Mouse (Mus musculus): Measurements from ENCODE around the gene Ifne. TPM values are rescaled to one million over a fixed set of nuclear protein-coding genes. Genes with fewer than 3 reads are reported as not detected.
"Not testable (repeated sequence)": the region's sequence is repeated elsewhere in the genome, so short reads cannot be mapped to it uniquely, and the experiment has no call there.

Gene Ifne
- total RNA-seq, 2 experiments from 2014 or later: not detected

DNA sequence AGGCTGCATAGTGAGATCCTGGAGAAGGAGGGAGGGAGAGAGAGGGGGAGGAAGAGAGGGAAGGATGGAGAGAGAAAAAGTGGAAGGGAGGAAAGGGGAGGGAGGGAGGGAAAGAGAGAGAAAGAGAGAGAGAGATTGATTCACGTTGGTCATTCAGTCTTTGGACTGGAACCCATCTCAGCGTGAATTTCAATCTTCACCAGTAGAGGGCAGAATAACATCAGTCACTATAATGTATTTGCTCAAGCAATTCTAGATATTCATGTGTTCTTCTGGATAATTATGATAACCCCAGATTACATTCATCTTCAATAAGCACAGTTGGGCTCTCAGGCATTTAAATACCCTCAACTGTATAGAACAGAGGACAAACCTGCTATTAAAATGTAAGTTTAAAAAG lies 7.3 kb downstream of the Ifne start:
- intact Hi-C loops (cut with DNase I): loop anchor here (1.0 to 5.0 kb wide), 2 partner anchors 65 to 257 kb away; no protein-coding TSS in a partner anchor

DNA sequence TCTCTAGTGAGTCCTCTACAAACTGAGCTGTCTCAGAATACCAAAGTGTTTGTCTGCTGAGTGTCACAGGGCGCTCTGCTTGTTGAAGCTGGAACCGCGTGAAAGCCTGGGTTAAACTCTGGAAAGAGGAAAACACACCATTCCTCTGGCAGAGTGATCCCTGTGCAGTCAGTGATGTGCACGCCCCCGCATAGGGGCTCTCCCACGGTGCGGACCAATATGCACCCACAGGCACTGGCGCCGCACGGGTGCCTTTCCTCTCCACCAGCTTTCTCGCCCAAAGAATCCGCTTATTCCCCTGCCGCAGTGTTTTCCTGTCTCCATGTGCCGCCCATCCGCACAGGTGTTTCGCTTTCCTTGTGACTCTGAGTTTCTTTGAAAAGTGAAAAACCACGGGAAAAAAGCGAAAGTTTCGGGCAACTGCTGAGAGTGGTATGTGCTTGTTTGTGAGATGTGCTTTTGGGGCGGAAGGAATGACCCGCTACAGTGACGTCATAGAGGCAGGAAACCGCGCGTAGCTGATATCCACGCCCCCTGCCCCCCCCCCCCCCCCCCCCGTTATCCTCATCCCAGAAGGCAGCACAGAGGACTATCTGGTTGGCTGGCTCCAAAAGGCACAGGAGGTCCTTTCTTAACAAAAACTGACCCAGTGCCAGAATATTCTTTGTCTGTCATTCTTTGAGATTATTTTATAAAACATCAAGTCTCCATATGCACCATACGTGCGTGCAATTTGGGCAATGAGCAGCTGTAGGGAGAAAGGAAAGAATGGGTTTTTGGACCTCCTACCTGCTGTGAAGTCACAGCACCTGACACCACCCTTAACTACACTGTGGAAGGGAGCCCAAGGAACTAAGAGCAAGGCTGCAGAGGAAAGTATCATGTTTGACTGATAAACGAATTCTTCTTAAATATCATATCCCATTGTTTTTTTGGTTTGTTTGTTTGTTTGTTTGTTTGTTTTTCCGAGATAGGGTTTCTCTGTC lies 11.8 kb downstream of the Ifne start:
- intact Hi-C loops (cut with DNase I): no loop called here
- DNase-seq (ENCODE audit: low spot score in 2 of 2): peak in 1 of 2 experiments; percentile 5

More for the DNA sequence above, 7.3 kb downstream of the Ifne start:
- peak; percentile 45 to 60 for DNase-seq (ENCODE audit: low spot score in 2 of 2)

DNA sequence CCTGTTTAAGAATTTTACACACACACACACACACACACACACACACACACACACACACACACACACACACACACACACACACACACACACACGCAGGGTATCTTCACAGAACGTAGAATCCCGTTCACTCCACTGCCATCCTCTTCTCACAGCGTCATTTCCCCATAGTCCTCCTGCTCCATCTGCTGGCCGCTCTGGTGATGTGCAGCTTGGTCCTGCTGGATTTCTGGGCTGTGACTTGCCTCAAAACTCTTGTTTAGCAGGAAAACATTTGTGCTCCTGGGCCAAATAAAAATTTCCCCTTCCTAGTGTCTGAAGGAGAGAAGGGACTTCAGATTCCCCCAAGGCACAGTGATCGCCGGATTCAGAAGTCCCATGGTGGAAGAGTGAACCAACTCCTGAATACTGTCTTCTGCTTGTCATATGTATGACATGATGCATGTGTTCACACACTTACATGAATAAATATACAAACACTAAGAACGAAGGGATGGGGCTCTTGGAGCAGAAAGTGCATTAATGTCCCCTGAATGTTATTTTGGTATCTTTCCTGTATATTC lies 12.6 kb downstream of the Ifne start:
- peak; percentile 74 to 78 for DNase-seq (ENCODE audit: low spot score in 2 of 2)
- intact Hi-C loops (cut with DNase I): no loop called here

DNA sequence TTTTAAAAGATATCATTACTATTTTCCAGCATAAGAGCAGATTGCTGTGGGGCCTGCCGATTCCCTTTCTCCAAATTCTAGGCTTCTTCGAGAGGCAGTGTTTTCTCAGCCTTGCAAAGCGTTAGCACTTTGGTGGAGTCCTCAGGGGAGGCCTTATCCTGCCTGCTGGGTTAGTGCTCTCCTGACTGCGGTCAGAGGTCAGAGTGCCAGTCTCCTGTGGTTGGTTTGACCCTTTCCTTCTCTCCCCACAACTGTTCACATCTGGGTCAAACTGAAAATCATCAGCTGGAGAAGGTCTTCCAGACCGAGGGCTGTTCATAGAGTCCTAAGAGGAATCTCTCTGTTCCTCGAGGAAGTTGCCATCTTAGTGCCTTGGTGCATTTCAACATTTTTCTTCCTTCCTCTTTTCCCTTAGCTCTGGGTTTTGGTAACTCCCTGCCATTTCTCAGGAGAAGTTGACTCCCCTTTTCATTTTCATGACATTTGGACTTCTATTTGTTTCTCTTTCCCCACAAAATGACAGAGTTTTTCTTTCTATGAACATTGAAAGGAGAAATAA lies 14.9 kb downstream of the Ifne start:
- no peak for DNase-seq (ENCODE audit: low spot score in 2 of 2)
- intact Hi-C loops (cut with DNase I): no loop called here

DNA sequence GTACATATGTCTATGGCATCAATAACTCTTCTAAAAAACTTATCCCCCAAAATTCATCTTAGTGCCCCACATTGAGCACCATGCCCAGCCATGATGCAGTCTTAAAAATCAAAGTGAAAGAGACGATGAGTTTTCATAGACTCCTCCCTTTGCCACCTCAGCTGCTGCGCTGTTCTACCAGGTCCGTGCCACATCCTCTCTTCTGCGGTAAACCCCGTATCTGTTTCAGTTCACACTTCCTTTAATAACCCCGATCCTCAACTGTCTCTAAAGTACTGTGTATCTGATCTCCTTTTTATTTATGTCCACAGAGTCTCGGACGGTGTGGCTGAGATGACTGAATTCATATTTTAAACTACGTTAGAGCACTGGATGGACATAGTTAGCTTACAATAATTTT lies 15.4 kb downstream of the Ifne start:
- intact Hi-C loops (cut with DNase I): no loop called here
- DNase-seq (ENCODE audit: low spot score in 2 of 2): no peak

DNA sequence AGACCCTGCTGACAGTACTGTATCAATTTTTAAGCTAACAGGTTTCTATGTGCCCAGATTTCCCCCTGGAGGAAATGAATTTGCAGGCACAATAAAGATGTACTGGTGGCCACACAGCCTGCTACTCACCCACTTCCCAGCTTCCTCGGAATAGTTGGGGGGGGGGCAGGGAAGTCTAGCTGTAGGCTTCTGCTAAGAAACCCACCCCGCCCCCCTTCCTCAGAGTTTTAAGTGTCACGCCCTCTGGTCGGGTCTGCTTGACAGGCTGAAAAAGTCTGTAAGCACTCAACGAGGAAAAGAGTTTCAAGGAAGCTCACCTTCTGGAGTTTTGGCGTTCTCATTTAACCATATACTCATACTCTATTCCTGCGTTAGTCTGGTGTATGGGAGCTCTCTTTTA lies 16.7 kb downstream of the Ifne start:
- intact Hi-C loops (cut with DNase I): no loop called here
- DNase-seq (ENCODE audit: low spot score in 2 of 2): no peak

DNA sequence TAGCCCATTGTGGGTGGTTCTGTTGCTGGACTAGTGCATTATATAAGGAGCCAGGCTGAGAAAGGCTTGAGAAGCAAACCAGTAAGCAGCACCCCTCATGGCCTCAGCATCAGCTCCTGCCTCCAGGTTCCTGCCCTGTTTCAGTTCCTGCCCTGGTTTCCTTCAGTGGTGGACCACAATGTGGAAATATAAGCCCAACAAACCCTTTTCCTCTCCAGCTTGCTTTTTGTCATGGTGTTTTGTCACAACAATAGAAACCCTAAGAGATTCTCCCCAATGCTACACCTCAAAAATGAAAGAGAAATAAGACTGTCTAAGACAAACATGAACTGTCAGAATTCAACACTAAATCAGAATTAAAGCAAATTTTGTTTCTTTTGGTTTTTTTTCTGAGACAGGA lies 20.8 kb downstream of the Ifne start:
- DNase-seq (ENCODE audit: low spot score in 2 of 2): no peak
- intact Hi-C loops (cut with DNase I): no loop called here

DNA sequence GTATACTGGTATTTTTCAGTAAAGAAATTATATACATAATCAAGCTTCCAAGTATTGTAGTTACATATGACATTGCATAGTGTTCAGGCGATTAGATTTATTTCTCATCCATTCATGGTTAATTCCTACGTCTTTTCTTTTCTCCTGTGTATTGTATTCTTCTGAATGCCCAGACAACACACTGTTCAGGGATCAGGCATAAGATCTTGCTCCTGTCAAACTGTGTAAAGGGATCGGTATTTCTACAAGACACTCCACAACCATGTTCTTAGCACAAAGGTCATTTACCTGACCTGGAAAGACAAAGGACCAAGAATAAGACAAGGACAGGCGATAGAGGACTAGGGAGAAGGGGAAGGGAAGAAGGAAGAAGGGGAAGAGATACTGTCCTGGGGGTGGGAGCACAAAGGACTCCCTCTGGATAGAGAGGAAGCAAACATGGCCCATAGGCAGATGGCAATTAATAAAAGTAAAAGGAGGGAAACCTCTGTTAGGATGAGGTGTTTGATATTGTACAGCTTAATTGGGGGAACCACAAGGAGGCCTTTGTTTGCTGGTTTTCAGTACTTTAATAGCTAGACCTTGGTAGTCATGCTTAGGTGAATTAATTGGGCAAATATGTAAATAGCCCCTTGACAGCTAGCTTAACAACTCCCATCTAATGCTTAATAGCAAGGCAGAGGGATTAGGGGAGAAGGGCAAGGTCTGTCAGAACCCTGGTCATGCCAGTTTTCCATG lies 28.8 kb downstream of the Ifne start:
- intact Hi-C loops (cut with DNase I): no loop called here

DNA sequence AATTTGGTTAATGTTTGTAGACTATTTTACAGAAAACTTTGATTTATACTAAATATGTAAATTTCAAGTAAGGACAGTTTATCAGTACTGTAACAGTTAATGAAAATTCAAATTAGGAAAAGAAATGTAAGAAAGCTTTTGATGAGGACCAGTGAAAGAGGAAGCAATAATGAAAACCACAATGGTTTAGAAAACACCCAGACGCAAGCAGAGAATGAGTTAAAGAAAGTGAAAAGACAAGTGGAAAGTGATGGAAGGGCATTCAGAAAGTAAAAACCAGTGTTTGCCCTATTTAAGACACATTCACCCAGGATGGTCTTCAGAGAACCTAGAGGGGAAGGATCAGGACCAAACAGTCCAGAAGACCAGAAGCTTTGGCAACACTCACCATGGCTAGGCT lies 30.3 kb downstream of the Ifne start, which contains the start of gene Ifna1:
Ifna1 (plus strand) TSS at position 390 of the 400 bp plus-strand sequence.
- intact Hi-C loops (cut with DNase I): no loop called here
- no peak for DNase-seq (ENCODE audit: low spot score in 2 of 2)

More for the DNA sequence above, 28.8 kb downstream of the Ifne start:
- no peak for DNase-seq (ENCODE audit: low spot score in 2 of 2)

DNA sequence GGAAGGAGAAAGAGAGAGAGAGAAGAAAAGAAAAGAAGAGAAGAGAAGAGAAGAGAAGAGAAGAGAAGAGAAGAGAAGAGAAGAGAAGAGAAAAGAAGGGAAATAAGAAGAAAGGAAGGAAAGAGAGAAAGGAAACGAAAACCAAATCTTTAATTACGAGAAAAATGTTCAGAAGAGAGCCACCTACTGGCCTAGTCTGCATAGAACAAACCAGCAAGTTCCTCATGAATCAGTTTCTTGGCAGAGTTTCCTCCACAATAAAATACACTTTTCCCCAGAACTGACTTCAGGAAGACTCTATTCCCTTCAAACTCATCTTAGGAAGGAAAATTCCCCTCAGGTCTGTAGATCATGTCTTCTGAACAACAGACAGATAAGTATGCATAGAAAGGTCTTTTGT lies 34.7 kb downstream of the Ifne start:
- DNase-seq (ENCODE audit: low spot score in 2 of 2): no peak
- intact Hi-C loops (cut with DNase I): no loop called here

DNA sequence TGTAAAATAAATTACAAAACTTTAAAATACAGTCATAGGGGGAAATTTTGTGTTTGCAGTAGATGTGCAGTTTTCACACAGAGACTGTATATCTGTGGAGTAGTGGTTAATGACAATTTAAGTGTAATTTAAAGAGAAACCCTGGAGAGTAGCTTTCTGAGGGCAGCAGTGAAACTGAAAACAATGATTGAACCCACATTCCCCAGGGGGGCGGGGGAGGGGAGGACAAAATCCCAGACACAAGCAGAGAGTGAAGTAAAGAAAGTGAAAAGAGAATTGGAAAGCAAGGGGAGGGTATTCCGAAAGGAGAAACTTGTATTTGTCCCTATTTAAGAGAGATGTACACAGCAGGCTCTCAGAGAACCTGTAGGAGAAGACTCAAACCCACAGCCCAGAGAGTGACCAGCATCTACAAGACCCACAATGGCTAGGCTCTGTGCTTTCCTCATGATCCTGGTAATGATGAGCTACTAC lies 38.5 kb downstream of the Ifne start, which contains the start of gene Ifna4:
Ifna4 (plus strand) TSS at position 424 of the 474 bp plus-strand sequence.
- no peak for DNase-seq (ENCODE audit: low spot score in 2 of 2)
- intact Hi-C loops (cut with DNase I): no loop called here

DNA sequence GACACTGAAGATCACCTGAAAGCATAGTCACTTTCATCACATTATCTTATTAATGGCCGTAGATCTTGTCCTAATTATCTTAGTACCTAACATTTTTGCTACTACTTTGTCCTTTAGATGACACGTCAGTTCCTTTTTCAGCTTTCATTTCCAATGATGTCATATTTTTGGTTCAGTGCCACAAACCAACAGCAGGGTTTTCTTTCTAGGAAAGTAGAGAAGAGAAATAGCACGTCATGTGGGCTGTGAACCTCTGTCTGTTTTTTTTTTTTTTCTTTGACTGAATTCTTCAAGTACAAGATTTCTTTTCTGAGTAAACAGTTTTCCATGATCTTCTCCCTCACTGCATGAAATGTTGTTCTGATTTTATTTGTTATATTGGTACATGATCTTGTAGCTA lies 39.9 kb downstream of the Ifne start:
- no peak for DNase-seq (ENCODE audit: low spot score in 2 of 2)
- intact Hi-C loops (cut with DNase I): no loop called here

DNA sequence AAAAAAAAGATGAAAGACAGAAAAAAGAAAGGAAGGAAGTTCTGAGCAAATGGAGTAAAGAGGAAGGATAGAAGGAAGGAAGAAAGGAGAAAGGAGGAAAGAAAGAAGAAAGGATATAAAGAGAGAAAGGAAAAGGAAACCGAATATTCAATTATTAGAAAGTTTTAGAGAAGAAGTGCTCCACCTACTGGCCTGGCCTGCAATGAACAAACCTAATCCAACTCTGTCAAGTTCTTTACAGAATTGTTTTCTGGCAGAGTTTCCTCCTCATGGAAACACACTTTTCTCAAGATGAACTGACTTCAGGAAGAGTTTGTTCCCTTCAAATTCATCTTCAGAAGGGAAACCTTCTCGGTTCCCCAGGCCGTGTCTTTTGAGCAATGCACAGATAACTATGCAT lies 41.2 kb downstream of the Ifne start:
- DNase-seq (ENCODE audit: low spot score in 2 of 2): peak; percentile 6 to 8

DNA sequence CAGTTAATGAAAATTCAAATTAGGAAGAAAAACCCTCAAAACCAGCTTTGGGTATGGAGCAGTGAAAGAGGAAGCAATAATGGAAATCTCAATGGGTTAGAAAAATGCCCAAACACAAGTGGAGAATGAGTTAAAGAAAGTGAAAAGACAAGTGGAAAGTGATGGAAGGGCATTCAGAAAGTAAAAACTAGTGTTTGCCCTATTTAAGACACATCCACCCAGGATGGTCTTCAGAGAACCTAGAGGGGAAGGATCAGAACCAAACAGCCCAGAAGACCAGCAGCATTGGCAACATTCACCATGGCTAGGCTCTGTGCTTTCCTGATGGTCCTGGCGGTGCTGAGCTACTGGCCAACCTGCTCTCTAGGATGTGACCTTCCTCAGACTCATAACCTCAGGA lies 44.8 kb downstream of the Ifne start, which contains the start of gene Ifna5:
Ifna5 (plus strand) TSS at position 301 of the 400 bp plus-strand sequence.
- intact Hi-C loops (cut with DNase I): not testable (repeated sequence)

More for the DNA sequence above, 41.2 kb downstream of the Ifne start:
- intact Hi-C loops (cut with DNase I): no loop called here

DNA sequence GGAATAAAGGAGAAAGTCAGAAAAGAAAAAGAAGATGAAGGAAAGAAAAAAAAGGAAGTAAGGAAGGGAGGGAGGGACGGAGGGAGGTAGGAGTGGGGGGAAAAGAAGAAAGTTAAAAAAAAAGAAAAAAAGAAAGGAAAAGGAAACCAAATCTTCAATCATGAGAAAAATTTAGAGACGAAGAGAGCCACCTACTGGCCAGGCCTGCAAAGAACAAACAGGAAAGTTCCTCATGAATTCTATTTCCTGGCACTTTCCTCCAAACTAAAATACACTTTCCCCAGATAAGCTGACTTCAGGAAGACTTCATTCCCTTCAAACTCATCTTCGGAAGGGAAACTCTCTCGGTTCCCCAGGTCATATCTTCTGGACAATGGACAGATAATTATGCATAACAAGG lies 49.5 kb downstream of the Ifne start:
- DNase-seq (ENCODE audit: low spot score in 2 of 2): peak; percentile 46 to 51
- intact Hi-C loops (cut with DNase I): no loop called here

More for the DNA sequence above, 44.8 kb downstream of the Ifne start, which contains the start of gene Ifna5:
- DNase-seq (ENCODE audit: low spot score in 2 of 2): not testable (repeated sequence)
